Mouse (Mus musculus) ES-Bruce4 (cell line): ENCODE data around the gene Ift27. TPM values are rescaled to one million over a fixed set of nuclear protein-coding genes. Genes with fewer than 3 reads are reported as not detected.

Experiments used
- H3K27ac ChIP-seq: 2 replicates; pipeline ENCODE4 v1.5.1; 2012; ENCODE audit warnings: low read length, inconsistent platforms; ENCODE audit not compliant: insufficient read depth
- H3K27me3 ChIP-seq: 2 replicates; pipeline ENCODE4 v1.6.1; 2012; ENCODE audit warnings: mild to moderate bottlenecking, low read length, inconsistent platforms; ENCODE audit not compliant: control insufficient read depth, poor library complexity, insufficient read depth, severe bottlenecking
- H3K36me3 ChIP-seq: 2 replicates; pipeline ENCODE4 v1.6.1; 2012; ENCODE audit warnings: inconsistent platforms, mild to moderate bottlenecking, low read length, moderate library complexity; ENCODE audit not compliant: control insufficient read depth, poor library complexity, insufficient read depth, severe bottlenecking
- H3K4me1 ChIP-seq: one replicate; pipeline ENCODE4 v1.8.1; 2011; ENCODE audit warnings: low read length; ENCODE audit not compliant: control insufficient read depth, insufficient read depth
- H3K4me3 ChIP-seq: 2 replicates; pipeline ENCODE4 v1.5.1; 2011; ENCODE audit warnings: low read depth, mild to moderate bottlenecking, low read length
- H3K9ac ChIP-seq: 2 replicates; pipeline ENCODE4 v1.6.1; 2012; ENCODE audit warnings: low read depth, mild to moderate bottlenecking, inconsistent platforms; ENCODE audit not compliant: poor library complexity, severe bottlenecking
- H3K9me3 ChIP-seq: replicated peaks from 2 replicates; pipeline ENCODE4 v1.6.1; 2012; ENCODE audit warnings: mild to moderate bottlenecking, low read length, inconsistent platforms; ENCODE audit not compliant: control insufficient read depth, poor library complexity, insufficient read depth, severe bottlenecking
- CTCF ChIP-seq: IDR thresholded peaks from one replicate; pipeline ENCODE4 v1.8.1; 2011; ENCODE audit warnings: low read depth, low read length
- EP300 ChIP-seq: IDR thresholded peaks from 2 replicates; pipeline ENCODE4 v1.6.1; 2011; ENCODE audit warnings: low read depth, low read length; ENCODE audit not compliant: insufficient read depth
- POLR2A ChIP-seq: IDR thresholded peaks from one replicate; pipeline ENCODE4 v1.8.1; 2011; ENCODE audit warnings: low read length; ENCODE audit not compliant: insufficient read depth
- polyA plus RNA-seq: library from polyadenylated mRNA; stranded (reverse); fragments of >200 nt; gene quantifications from 2 replicates; pipeline ENCODE4 v1.2.4, GENCODE M21; 2011; ENCODE audit warnings: low read depth; ENCODE audit not compliant: missing spikeins, insufficient read depth, insufficient read length

Ift27 gene
- polyA plus RNA-seq, 1 experiment = 19.8 TPM

GRCm38 (mm10) chr15:78204053-78204847 is 30.3 kb upstream of the Ift27 start:
- Histone ChIP-seq H3K4me1 (no peaks in the 10 kb centered on the region), H3K27ac (no peak overlapping the region), H3K9ac (no peak overlapping the region), H3K27me3 (no peaks in the 10 kb centered on the region), H3K4me3 (peak overlapping the region; percentile 42), H3K36me3 (no peaks in the 10 kb centered on the region), H3K9me3 (no peaks in the 10 kb centered on the region)
- TF ChIP-seq EP300 = no peak
- peak; percentile 25 for TF ChIP-seq CTCF

GRCm38 (mm10) chr15:78195096-78195880 is 21.4 kb upstream of the Ift27 start:
- Histone ChIP-seq H3K27me3 (no peaks in the 10 kb centered on the region), H3K9ac (no peak overlapping the region), H3K9me3 (no peaks in the 10 kb centered on the region), H3K36me3 (no peaks in the 10 kb centered on the region), H3K27ac (no peak overlapping the region), H3K4me1 (no peaks in the 10 kb centered on the region), H3K4me3 (no peak overlapping the region)
- TF ChIP-seq EP300 (no peak), CTCF (no peak), POLR2A (no peak)

- TF ChIP-seq CTCF = no peak
- no peak for TF ChIP-seq EP300
- no peak for TF ChIP-seq POLR2A
- H3K4me3 ChIP-seq = no peak overlapping the region
- no peaks in the 10 kb centered on the region for H3K9me3 ChIP-seq
- no peaks in the 10 kb centered on the region for H3K36me3 ChIP-seq
- H3K27ac ChIP-seq = no peak overlapping the region
- no peak overlapping the region for H3K9ac ChIP-seq
- H3K4me1 ChIP-seq = no peaks in the 10 kb centered on the region
- no peaks in the 10 kb centered on the region for H3K27me3 ChIP-seq
These were observed 20.4 kb upstream of the Ift27 start for GRCm38 (mm10) chr15:78194320-78194719.

- no peak overlapping the region for H3K9ac ChIP-seq
- no peaks in the 10 kb centered on the region for H3K36me3 ChIP-seq
- H3K4me3 ChIP-seq = no peak overlapping the region
- no peaks in the 10 kb centered on the region for H3K9me3 ChIP-seq
- H3K27ac ChIP-seq = no peak overlapping the region
- H3K4me1 ChIP-seq = no peaks in the 10 kb centered on the region
- no peak for TF ChIP-seq POLR2A
- no peak for TF ChIP-seq EP300
- TF ChIP-seq CTCF = no peak
- H3K27me3 ChIP-seq = no peaks in the 10 kb centered on the region
These were observed 15.7 kb upstream of the Ift27 start for GRCm38 (mm10) chr15:78189636-78190035.

GRCm38 (mm10) chr15:78188546-78188945 is 14.6 kb upstream of the Ift27 start:
- H3K9me3 ChIP-seq = no peaks in the 10 kb centered on the region
- no peak overlapping the region for H3K4me3 ChIP-seq
- no peak for TF ChIP-seq EP300
- H3K4me1 ChIP-seq = no peaks in the 10 kb centered on the region
- no peak overlapping the region for H3K27ac ChIP-seq
- no peaks in the 10 kb centered on the region for H3K36me3 ChIP-seq
- H3K9ac ChIP-seq = no peak overlapping the region
- H3K27me3 ChIP-seq = no peaks in the 10 kb centered on the region

GRCm38 (mm10) chr15:78186906-78187305 is 13.0 kb upstream of the Ift27 start:
- no peak overlapping the region for H3K9ac ChIP-seq
- no peak overlapping the region for H3K27ac ChIP-seq
- H3K36me3 ChIP-seq = no peaks in the 10 kb centered on the region
- no peaks in the 10 kb centered on the region for H3K9me3 ChIP-seq
- no peak for TF ChIP-seq CTCF
- no peak for TF ChIP-seq POLR2A
- TF ChIP-seq EP300 = no peak
- no peaks in the 10 kb centered on the region for H3K27me3 ChIP-seq
- no peak overlapping the region for H3K4me3 ChIP-seq
- H3K4me1 ChIP-seq = no peaks in the 10 kb centered on the region
